Mouse (Mus musculus) common myeloid progenitor, adult 5-6 weeks (primary cell): ENCODE measurements around the gene Fkbp2. TPM values are rescaled to one million over a fixed set of nuclear protein-coding genes. Genes with fewer than 3 reads are reported as not detected.

Source experiments
- ATAC-seq: replicated peaks from 2 replicates; pipeline ENCODE4 v1.8.0; 2016; ENCODE audit warnings: low read depth, mild to moderate bottlenecking, moderate TSS enrichment, inconsistent platforms; ENCODE audit not compliant: poor library complexity, severe bottlenecking
- total RNA-seq: library from RNA; stranded (forward); fragments of 200-1000, 187-1606 nt; gene quantifications from 2 replicates; pipeline ENCODE4 v1.2.3, GENCODE M21; 2017

Fkbp2 gene
- total RNA-seq: 136 and 154 TPM in 2 replicates

DNA sequence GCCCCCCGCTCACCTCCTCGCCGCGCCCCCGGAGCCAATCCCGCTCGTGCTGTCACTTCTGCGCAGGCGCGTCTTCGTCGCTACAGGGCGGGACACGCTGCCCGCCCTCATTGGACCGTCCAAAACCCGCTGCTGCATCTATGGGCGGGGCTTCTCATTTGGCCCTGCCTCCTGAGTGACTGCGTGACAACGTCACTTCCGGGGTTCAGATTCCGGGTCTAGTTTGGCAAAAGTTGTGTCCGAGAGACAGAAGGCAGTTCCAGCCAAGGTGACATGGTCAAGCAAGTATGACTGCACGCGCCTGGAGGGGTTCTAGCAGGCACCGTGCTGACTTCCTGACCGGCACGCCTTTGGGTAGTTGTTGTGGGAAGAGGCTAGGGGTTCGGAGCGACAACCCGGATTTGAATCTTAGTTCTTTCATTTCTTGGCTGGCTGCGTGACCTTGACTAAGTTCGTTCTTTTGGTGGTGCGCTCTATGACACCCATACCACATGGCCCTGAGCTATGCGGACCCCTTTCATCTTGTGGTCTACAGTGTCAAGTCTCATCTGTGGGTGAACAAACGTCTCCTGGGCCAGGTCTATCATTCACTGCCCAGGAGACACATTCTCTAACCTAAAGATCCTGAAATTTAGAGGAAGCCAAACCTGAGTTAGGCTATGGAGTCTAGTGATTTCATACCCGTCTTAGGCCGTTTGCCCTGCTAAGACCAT lies at the start of gene Fkbp2:
TSS of gene Fkbp2 (minus strand) at position 121 of the 713 bp plus-strand sequence.
- peak; percentile 53 for ATAC-seq

DNA sequence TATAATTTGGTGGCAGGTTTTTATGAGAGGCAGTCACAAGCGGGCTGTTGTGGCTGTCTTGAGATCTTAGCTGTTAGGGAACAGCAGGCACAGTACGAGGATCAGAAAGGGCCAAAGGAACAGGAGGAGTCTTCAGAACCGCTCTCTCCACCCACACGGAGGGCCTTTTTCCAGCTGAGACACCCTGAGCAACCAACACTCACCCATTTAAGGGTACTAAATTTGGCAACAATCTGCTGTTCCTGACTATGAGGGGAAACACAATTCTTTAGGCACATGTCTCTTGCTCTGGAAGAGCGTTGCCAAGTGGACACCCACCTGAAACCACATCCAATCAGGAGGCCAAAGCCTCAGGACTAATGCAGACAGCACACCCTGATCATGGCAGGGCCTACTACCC lies 49.2 kb upstream of the Fkbp2 start:
- ATAC-seq: no peak

- ATAC-seq: peak; percentile 50
Measured at GRCm38 (mm10) chr19:7020224-7020641, 39.9 kb upstream of the Fkbp2 start.

- peak; percentile 74 for ATAC-seq
Measured at GRCm38 (mm10) chr19:7019191-7019590, 38.9 kb upstream of the Fkbp2 start, which contains the start of gene Fermt3. Gene Fermt3, minus strand, starts transcription at chr19:7019469.

DNA sequence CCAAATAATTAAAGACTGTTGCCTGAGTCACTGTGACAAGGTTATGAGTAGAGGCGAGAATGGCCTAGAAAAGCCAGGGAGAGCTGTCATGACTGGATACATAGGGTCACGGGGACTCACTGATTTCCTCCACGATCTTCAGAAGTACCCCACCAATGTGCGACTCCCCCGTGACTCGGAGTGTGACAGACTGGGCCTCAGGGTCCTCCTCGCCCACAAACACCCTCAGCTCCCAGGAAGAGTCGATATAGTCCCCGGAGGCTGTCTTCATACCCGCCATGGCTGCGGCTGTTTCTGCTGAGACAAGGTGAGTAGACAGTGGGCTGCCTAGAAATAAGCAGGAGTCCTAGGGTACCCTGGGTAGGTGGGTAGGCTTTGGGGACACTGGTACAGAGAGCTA lies 38.2 kb upstream of the Fkbp2 start:
- ATAC-seq: no peak

DNA sequence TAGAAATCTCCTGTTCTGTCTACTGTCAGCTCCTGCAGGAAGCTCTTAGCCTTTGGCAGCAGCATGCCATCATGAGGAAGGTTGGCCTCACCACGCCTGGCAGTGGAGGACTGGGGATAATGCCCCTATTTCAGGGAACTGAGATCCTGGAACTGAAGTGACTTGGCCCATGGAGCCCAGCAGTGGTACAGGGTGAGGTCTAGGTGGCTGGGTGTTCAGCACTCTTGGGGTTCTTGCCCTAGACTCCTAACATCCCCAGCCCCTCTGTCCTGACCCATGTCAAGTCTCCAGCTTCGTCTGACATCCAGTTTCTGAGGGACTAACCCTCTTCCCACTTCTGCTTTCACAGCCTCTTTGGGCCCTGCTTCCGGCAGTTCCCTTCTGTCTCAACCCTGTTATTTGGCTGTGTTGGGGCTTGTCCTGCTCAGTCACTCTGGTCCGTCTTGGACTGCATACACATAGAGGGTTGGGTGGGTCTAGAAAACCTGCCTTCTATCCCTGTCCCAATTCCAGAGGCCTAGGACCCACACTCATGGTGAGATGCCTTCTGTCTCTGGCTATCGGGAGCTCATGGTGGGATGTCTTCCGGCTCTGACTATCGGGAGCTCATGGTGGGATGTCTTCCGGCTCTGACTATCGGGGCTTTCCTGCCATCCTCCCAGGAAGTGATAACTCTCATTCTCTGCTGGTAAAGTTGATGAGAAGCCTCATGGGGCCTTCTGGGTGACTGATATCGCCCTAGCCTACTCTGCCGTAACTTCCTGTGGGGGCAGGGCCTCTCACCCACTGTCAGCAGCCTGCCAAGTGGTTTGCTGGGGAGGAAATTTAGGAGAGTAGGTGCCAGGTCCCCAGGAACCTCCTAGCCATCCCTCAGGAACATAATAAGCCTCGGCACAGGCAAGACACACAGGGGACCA lies 37.5 kb upstream of the Fkbp2 start:
- ATAC-seq: peak; percentile 68

DNA sequence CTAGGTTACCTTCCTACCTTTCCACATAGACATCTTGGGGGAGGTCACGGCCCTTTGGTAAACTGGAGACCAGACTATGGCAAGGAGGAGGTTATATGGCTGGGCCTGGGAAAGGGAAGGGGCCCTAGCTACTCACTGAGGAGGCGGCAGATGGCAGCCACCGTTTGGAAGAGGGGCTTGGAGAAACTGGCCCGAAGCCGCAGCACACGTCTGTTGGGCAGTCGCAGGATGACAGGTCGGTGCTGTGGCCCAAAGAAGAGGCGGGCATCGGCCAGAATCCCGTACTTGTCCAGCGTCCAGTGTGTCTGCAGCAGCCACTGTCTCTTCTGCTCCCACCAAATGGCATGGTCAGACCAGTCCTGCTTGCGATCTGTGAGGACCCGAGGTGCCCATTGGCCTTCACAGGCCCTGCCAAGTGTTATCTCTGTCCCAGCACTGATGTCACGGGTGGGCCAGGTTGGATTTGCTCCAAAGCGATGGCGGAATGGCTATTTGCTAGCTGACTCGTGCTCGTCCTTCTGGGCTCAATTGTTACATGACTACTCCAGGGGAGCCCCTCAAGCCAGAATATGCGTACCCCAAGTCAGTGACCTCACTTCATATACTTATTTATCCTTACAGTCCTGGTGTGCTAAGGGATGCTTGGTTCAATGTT lies 34.3 kb upstream of the Fkbp2 start:
- ATAC-seq: no peak

DNA sequence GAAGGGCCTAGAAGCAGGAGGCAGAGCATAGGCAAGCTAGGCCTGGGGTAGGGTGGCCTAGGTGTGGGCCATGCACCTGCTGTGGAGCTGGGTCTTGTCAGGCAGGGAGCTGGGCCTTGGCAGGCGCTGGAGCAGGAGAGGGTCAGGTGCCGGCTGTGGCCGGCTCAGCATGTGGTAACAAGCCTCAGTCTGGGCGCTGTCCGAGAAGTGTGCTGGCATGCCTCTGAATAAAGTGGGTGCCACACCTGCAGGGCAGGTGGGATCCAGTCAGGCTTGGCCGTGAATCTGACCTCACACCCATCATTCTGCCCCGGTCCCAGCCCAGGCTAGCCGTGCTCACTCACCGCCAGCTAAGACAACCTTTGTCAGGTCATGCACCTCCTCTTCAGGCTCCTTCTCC lies 33.7 kb upstream of the Fkbp2 start:
- no peak for ATAC-seq

DNA sequence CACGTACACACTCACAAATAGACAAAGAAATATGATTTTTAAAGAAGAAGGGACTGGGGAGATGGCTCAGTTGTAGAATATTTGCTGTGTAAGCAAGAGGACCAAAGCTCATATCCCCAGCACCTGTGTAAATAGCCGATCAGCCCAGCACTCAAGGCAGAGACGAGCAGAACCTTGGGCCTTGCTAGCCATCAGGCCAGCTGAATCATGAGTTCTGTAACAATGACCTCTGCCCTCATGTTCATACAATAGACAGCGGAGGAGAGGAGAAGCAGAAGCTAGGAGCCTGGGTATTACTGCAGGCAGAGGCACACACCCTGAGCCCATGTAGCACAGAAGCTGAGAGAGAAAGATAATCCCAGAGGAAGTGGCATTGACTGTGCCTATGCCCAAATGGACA lies 32.1 kb upstream of the Fkbp2 start:
- no peak for ATAC-seq

- ATAC-seq: no peak
Measured at GRCm38 (mm10) chr19:7006892-7007593, 26.7 kb upstream of the Fkbp2 start.

DNA sequence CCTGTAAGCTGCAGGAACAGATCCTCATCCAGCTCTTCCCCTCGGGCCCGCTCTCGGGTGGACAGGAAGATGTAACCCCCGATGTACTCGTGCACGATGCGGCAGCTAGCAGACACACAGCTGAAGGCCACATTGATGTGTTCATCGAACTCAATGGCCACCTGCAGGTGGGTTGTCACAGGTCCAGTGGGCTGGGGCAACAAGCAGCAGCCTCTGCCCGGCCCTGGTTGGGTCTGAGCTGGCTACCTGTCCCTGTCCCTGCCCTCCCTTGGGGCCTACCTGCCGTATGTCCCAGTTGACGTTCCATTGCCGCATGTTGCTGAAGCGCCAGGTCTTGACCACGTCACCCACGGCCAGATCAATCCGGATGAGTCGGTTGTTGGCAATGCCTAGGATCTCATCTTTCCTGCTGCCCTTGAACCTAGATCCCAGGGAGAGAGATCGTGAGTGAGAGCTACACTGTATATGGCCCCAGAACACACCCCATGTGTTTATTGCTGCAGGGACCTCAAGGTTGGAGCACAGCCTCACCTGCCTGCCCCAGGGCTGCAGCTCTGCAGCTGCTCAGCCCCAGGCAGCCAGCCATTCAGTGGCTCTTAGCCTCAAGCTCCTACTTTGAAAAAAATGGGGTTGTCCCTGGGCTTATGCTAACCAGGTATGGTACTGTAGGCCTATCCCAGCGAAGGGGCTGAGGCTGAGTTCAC lies 19.2 kb upstream of the Fkbp2 start:
- no peak for ATAC-seq

DNA sequence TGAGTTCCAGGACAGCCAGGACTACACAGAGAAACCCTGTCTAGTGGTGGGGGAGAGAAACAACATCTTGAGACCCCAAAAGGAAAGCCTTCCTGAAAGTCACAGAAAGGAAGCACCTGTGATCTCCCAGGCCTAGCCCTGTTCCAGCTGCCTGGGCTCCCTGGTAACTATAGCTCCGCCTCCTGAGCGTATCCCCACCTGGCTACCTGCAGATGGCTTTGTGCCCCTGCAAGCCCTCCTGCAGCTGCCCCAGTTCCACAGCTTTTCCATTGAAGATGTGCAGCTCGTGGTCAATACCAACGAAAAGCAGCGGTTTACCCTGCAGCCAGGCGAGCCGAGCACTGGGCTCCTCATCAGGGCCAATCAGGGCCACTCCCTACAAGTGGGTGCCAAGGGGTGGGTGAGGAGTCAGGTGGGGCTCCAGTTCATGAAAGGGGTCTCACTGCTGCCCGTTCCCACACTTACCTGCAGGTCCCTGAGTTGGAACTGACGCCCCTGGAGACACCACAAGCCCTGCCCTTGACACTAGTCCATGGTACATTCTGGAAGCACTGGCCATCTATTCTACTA lies 17.5 kb upstream of the Fkbp2 start:
- no peak for ATAC-seq

- ATAC-seq: peak; percentile 59
Measured at GRCm38 (mm10) chr19:6996006-6996405, 15.7 kb upstream of the Fkbp2 start, which contains the start of the genes Nudt22 and Trpt1. Gene Nudt22, minus strand, starts transcription at chr19:6996117. Gene Trpt1, plus strand, starts transcription at chr19:6996131.

DNA sequence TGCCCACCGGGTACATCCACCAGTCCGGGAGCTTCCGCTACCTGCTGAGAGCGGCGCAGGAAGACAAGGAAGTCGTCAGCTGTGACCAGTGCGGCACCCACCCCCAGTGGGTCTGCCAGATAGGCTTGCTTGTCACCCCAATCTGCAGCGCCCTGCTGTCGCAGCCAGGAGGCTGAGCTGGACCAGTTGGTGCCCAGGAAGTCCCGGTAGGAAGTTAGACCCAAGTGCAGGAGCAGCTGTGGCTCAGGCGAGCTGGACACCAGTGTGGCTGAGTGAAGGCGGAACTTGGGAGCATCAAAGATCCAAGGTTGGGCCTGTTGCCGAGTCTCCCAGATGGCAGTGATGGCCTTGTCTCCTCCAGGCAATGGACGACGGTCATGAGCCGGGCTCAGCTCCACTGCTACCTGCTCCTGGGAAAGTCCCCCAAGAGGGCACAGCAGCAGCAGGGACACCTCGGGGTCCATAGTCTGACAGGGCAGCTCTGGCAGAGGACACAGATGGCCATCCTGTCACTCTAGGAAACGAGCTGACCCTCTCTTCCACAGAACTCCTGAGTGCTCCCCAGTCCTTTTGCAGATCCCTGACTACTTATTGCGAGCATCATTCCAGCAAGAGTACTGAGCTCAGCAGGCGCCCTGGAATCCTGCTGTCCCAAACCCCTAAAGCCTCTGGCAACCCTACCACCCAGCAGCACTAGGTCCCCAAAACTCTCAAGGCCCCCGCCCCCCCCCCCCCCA lies 15.1 kb upstream of the Fkbp2 start:
- no peak for ATAC-seq

DNA sequence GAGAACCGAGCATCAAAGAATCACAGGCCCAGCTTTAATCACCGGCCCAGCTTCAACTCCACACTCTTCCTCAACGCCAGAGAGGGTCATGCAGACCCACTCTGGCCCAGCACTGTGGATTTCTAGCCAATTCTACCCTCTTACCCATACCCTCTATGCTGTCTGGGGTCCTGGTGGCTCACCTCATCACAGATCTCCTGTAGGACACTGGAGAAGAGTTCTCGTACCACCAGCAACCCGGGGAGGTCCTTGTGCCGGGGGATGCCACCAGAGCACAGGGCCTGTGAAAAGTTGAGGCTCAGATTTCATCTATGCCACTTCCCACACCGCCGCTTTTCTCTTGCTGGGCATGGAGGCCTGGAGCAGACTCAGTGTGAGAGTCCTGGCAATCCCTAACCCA lies 14.2 kb upstream of the Fkbp2 start:
- ATAC-seq: no peak

DNA sequence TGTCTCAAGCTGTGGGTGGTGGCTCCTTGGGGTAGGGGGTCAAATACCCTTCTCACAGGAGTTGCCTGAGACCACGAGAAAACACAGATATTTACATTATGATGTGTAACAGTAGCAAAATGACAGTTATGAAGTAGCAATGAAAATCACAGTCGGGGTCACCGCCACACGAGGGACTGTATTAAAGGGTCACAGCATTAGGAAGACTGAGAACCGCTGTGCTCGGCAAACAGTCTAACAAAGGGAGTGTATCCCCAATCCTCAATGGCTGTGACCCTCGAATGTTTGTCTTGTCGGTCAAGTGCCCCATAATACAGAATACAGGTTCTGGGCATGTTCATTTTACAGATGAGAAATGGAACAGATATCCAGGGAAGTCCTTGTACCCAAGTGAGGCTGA lies 13.7 kb upstream of the Fkbp2 start:
- no peak for ATAC-seq

DNA sequence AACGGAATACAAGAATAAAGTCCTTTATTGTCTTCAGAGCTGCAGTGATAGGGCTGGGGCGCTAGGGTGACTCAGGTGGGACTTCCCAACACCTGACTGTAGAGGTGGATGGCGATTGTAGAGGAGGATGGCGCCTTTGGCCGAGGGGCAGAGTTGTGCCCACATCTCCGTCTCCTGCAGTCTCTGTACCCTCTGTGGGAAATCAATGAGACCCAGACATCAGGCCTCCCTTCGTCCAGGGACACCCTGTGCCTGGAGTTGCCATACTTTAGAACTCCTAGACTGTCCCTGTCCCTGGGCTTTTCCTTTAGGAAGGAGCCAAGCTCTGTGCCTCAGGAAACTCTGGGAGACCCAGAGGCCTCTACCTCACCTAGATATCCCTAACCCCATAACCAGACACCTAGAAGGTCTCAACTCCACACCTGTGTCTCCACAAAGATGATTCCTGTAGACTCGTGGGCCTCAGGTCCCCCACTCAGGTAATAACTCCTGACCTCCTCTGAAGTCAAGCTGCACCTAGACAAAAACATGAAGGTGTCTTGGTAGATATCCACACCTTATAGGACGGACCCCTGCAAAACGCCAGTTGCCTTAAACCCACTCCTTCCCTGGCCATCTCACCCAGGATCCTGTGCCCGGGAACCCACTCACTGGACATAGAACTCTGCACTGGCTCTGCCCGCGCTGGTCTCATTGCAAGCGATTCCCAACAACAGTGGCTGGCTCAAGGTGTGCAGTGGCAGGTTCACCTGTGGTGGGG lies 12.9 kb upstream of the Fkbp2 start:
- ATAC-seq: no peak
